Mouse (Mus musculus) CH12.LX (cell line): ENCODE data around the gene Ube2o. TPM values are rescaled to one million over a fixed set of nuclear protein-coding genes. Genes with fewer than 3 reads are reported as not detected.

Experiments used
- DNase-seq: peaks from one replicate; pipeline ENCODE4 v3.0.0-alpha.2; 2013; ENCODE audit errors: extremely low read depth
- H3K27ac ChIP-seq: 2 replicates; pipeline ENCODE4 v1.5.1; 2012; ENCODE audit warnings: low read depth, mild to moderate bottlenecking, control low read depth, moderate library complexity; ENCODE audit not compliant: insufficient read depth
- H3K27me3 ChIP-seq: replicated peaks from 2 replicates; pipeline ENCODE3; 2012; ENCODE audit warnings: inconsistent platforms
- H3K36me3 ChIP-seq, 2 experiments: replicated peaks in 1 of 2; 2 replicates each; pipeline versions ENCODE3 to v1.6.1; 2012; ENCODE audit warnings: inconsistent platforms in 1 of 2, low read length in 1 of 2, mild to moderate bottlenecking in 1 of 2, mixed read lengths in 1 of 2, moderate library complexity in 1 of 2; ENCODE audit not compliant: control insufficient read depth in 1 of 2, insufficient read depth in 1 of 2
- H3K4me1 ChIP-seq, 2 experiments: 2 replicates each; pipeline ENCODE4 v1.6.1; 2012; ENCODE audit warnings: inconsistent platforms in 1 of 2, moderate library complexity in 1 of 2; ENCODE audit not compliant: insufficient read depth in 2 of 2, control insufficient read depth in 1 of 2
- H3K4me2 ChIP-seq: 2 replicates; pipeline ENCODE4 v1.6.1; 2012; ENCODE audit warnings: low read depth, mild to moderate bottlenecking, control low read depth; ENCODE audit not compliant: poor library complexity, insufficient read depth, severe bottlenecking
- H3K4me3 ChIP-seq, 3 experiments: fragments of 150-350 bp in 1 of 3; sonication (generic) in 1 of 3; replicated peaks in 1 of 3; 2 replicates each; pipeline versions ENCODE3 to v1.5.1; 2011 to 2012; ENCODE audit warnings: low read depth in 2 of 3, low read length in 2 of 3, mild to moderate bottlenecking in 2 of 3, moderate library complexity in 2 of 3, control low read depth in 1 of 3, improper control_type of control experiment in 1 of 3, inconsistent platforms in 1 of 3, mixed read lengths in 1 of 3; ENCODE audit not compliant: poor library complexity in 1 of 3
- H3K79me2 ChIP-seq: replicated peaks from 2 replicates; pipeline ENCODE4 v1.6.1; 2012; ENCODE audit warnings: mild to moderate bottlenecking, moderate library complexity; ENCODE audit not compliant: control insufficient read depth, poor library complexity, insufficient read depth, severe bottlenecking; ENCODE audit errors: extremely low read depth
- H3K9ac ChIP-seq: 2 replicates; pipeline ENCODE4 v1.6.1; 2012; ENCODE audit warnings: low read depth, mild to moderate bottlenecking, control low read depth, moderate library complexity; ENCODE audit not compliant: insufficient read depth
- H3K9me3 ChIP-seq: replicated peaks from 2 replicates; pipeline ENCODE3; 2012; ENCODE audit warnings: low read length, inconsistent platforms, mixed read lengths
- BHLHE40 ChIP-seq: IDR thresholded peaks from 2 replicates; pipeline ENCODE4 v1.6.1; 2011; ENCODE audit warnings: mild to moderate bottlenecking, low read depth, low read length, improper control_type of control experiment
- CHD1 ChIP-seq: IDR thresholded peaks from 2 replicates; pipeline ENCODE4 v1.6.1; 2012; ENCODE audit warnings: low read depth, low read length, improper control_type of control experiment, inconsistent platforms
- CHD2 ChIP-seq: IDR thresholded peaks from 2 replicates; pipeline ENCODE4 v1.6.1; 2011; ENCODE audit warnings: low read length, improper control_type of control experiment
- CTCF ChIP-seq, 2 experiments: IDR thresholded peaks in 1 of 2; conservative IDR thresholded peaks in 1 of 2; 2 replicates each; pipeline ENCODE4 v1.5.1; 2011 to 2012; ENCODE audit warnings: low read depth in 2 of 2, low read length in 2 of 2, improper control_type of control experiment in 1 of 2, inconsistent platforms in 1 of 2, mild to moderate bottlenecking in 1 of 2, moderate library complexity in 1 of 2
- ELF1 ChIP-seq: IDR thresholded peaks from 2 replicates; pipeline ENCODE4 v1.6.1; 2014; ENCODE audit warnings: low read depth, mild to moderate bottlenecking, inconsistent platforms, low read length, improper control_type of control experiment
- EP300 ChIP-seq: IDR thresholded peaks from 2 replicates; pipeline ENCODE4 v1.6.1; 2011; ENCODE audit warnings: low read length, improper control_type of control experiment
- ETS1 ChIP-seq: conservative IDR thresholded peaks from 2 replicates; pipeline ENCODE4 v1.6.1; 2012; ENCODE audit warnings: low read depth, mild to moderate bottlenecking, inconsistent platforms, low read length, improper control_type of control experiment, moderate library complexity
- HCFC1 ChIP-seq: IDR thresholded peaks from 2 replicates; pipeline ENCODE4 v1.6.1; 2012; ENCODE audit warnings: low read depth, mild to moderate bottlenecking, inconsistent platforms, low read length, improper control_type of control experiment
- IRF4 ChIP-seq: IDR thresholded peaks from 2 replicates; pipeline ENCODE4 v1.6.1; 2014; ENCODE audit warnings: low read depth, mild to moderate bottlenecking, inconsistent platforms, low read length, improper control_type of control experiment
- KAT2A ChIP-seq: IDR thresholded peaks from 2 replicates; pipeline ENCODE4 v1.6.1; 2012; ENCODE audit warnings: low read length, improper control_type of control experiment, inconsistent platforms; ENCODE audit not compliant: insufficient replicate concordance
- MAFK ChIP-seq: IDR thresholded peaks from 2 replicates; pipeline ENCODE4 v1.6.1; 2011; ENCODE audit warnings: low read length, improper control_type of control experiment; ENCODE audit not compliant: insufficient replicate concordance
- MEF2A ChIP-seq: IDR thresholded peaks from 2 replicates; pipeline ENCODE4 v1.6.1; 2014; ENCODE audit warnings: low read depth, mild to moderate bottlenecking, inconsistent platforms, low read length, improper control_type of control experiment, borderline replicate concordance
- MXI1 ChIP-seq: IDR thresholded peaks from 2 replicates; pipeline ENCODE4 v1.6.1; 2011; ENCODE audit warnings: mild to moderate bottlenecking, low read depth, low read length, improper control_type of control experiment
- MYC ChIP-seq: IDR thresholded peaks from 2 replicates; pipeline ENCODE4 v1.6.1; 2011; ENCODE audit warnings: low read depth, mild to moderate bottlenecking, improper control_type of control experiment, low read length
- NELFE ChIP-seq: IDR thresholded peaks from 2 replicates; pipeline ENCODE4 v1.6.1; 2011; ENCODE audit warnings: low read depth, low read length, improper control_type of control experiment
- NRF1 ChIP-seq: IDR thresholded peaks from 2 replicates; pipeline ENCODE4 v1.6.1; 2014; ENCODE audit warnings: low read depth, mild to moderate bottlenecking, inconsistent platforms, low read length, improper control_type of control experiment, moderate library complexity
- PAX5 ChIP-seq: IDR thresholded peaks from 2 replicates; pipeline ENCODE4 v1.6.1; 2012; ENCODE audit warnings: low read length, inconsistent platforms, mixed read lengths
- RAD21 ChIP-seq: IDR thresholded peaks from 2 replicates; pipeline ENCODE4 v1.6.1; 2011; ENCODE audit warnings: low read depth, mild to moderate bottlenecking, low read length, improper control_type of control experiment, moderate library complexity
- RCOR1 ChIP-seq: conservative IDR thresholded peaks from 2 replicates; pipeline ENCODE4 v1.6.1; 2012; ENCODE audit warnings: low read depth, mild to moderate bottlenecking, inconsistent platforms, low read length, improper control_type of control experiment
- SIN3A ChIP-seq: IDR thresholded peaks from 2 replicates; pipeline ENCODE4 v1.6.1; 2012; ENCODE audit warnings: low read length, improper control_type of control experiment, inconsistent platforms
- SMC3 ChIP-seq: IDR thresholded peaks from 2 replicates; pipeline ENCODE4 v1.6.1; 2011; ENCODE audit warnings: low read depth, low read length, improper control_type of control experiment
- USF1 ChIP-seq: IDR thresholded peaks from 2 replicates; pipeline ENCODE4 v1.6.1; 2014; ENCODE audit warnings: low read depth, mild to moderate bottlenecking, inconsistent platforms, low read length, improper control_type of control experiment
- USF2 ChIP-seq: conservative IDR thresholded peaks from 2 replicates; pipeline ENCODE4 v1.6.1; 2011; ENCODE audit warnings: low read depth, low read length, improper control_type of control experiment
- ZC3H11A ChIP-seq: IDR thresholded peaks from 2 replicates; pipeline ENCODE4 v1.6.1; 2012; ENCODE audit warnings: low read depth, mild to moderate bottlenecking, inconsistent platforms, low read length, improper control_type of control experiment
- ZMIZ1 ChIP-seq: IDR thresholded peaks from 2 replicates; pipeline ENCODE4 v1.6.1; 2012; ENCODE audit warnings: low read depth, mild to moderate bottlenecking, inconsistent platforms, low read length, improper control_type of control experiment
- ZNF384 ChIP-seq: IDR thresholded peaks from 2 replicates; pipeline ENCODE4 v1.6.1; 2012; ENCODE audit warnings: low read depth, low read length, improper control_type of control experiment, inconsistent platforms
- dilution Hi-C: fragments of 300-500 bp; cut with MboI; formaldehyde crosslinking; loops from 2 replicates; pipeline ENCODE4 v1.14.3; 2020; ENCODE audit warnings: low sequenced_read_pairs; ENCODE audit not compliant: extremely low pct_unique_long_range_greater_than_20kb, extremely low pct_ligation_motif_present
- in situ Hi-C: fragments of 300-500 bp; cut with MboI; formaldehyde crosslinking; loops from 3 replicates; pipeline ENCODE4 v1.14.3; 2019; ENCODE audit warnings: low sequenced_read_pairs, low pct_ligation_motif_present, low pct_unique_long_range_greater_than_20kb, mixed read lengths
- polyA plus RNA-seq: library from polyadenylated mRNA; unstranded; fragments of >175 nt; gene quantifications from 2 replicates; pipeline ENCODE4 v1.2.1, GENCODE M21; 2012; ENCODE audit warnings: low read depth; ENCODE audit not compliant: insufficient read length
- total RNA-seq, 2 experiments: library from RNA; depleted of rRNA; stranded (reverse); fragments of 300-350 nt in 1 of 2; fragments of >200 nt in 1 of 2; gene quantifications; 2 replicates each; pipeline ENCODE4 v1.2.3; 2012 to 2014

The Ube2o gene
- total and polyA plus RNA-seq, 3 experiments: 12.7 to 61.7 (median 42.8) TPM

GRCm38 (mm10) chr11:116613234-116613633 lies 32.0 kb upstream of the Ube2o start:
- peaks cover 10 to 41% of the 10 kb centered on the region in 2 experiments for H3K36me3 ChIP-seq
- no peak overlapping the region for H3K27ac ChIP-seq

GRCm38 (mm10) chr11:116612554-116612953 lies 31.3 kb upstream of the Ube2o start:
- dilution Hi-C loops: no loop called here
- no peak overlapping the region for H3K9ac ChIP-seq
- H3K27ac ChIP-seq: no peak overlapping the region
- no peaks in the 10 kb centered on the region for H3K27me3 ChIP-seq
- no peak overlapping the region for H3K4me3 ChIP-seq
- H3K36me3 ChIP-seq: peaks cover 14 to 48% of the 10 kb centered on the region in 2 experiments
- DNase-seq: no peak
- H3K9me3 ChIP-seq: peaks cover 4% of the 10 kb centered on the region
- peaks cover 26 to 80% of the 10 kb centered on the region in 2 experiments for H3K4me1 ChIP-seq
- no peak overlapping the region for H3K4me2 ChIP-seq
- in situ Hi-C loops: no loop called here
- TF ChIP-seq USF2 (no peak), HCFC1 (no peak), SMC3 (no peak), RCOR1 (no peak), MEF2A (no peak), ZMIZ1 (no peak), BHLHE40 (no peak), CHD1 (no peak), USF1 (no peak), ZNF384 (no peak), MAFK (no peak), MYC (no peak), EP300 (no peak), IRF4 (no peak), CTCF (conservative IDR thresholded peaks at IDR 0.05 in 1 of 2, IDR thresholded peaks at IDR 0.05 in 1 of 2; ENCODE audit: low read depth in 2 of 2, low read length in 2 of 2) (no peak), CHD2 (no peak), RAD21 (no peak), MXI1 (no peak)
- H3K79me2 ChIP-seq: no peaks in the 10 kb centered on the region

More at GRCm38 (mm10) chr11:116613234-116613633, 32.0 kb upstream of the Ube2o start:
- no peak for DNase-seq
- in situ Hi-C loops (no loop called here), dilution Hi-C loops (no loop called here)
- Histone ChIP-seq H3K4me3 (no peak overlapping the region), H3K4me2 (no peak overlapping the region), H3K27me3 (no peaks in the 10 kb centered on the region), H3K4me1 (peaks cover 30 to 80% of the 10 kb centered on the region in 2 experiments), H3K9ac (no peak overlapping the region)
- TF ChIP-seq IRF4 (no peak), NRF1 (no peak), ELF1 (no peak), NELFE (no peak), PAX5 (no peak), MAFK (no peak), ETS1 (no peak), ZNF384 (no peak), ZC3H11A (no peak), BHLHE40 (no peak), KAT2A (no peak), SIN3A (no peak), CHD2 (no peak), CTCF (conservative IDR thresholded peaks at IDR 0.05 in 1 of 2, IDR thresholded peaks at IDR 0.05 in 1 of 2; ENCODE audit: low read depth in 2 of 2, low read length in 2 of 2) (no peak)
- TF ChIP-seq, all 38 proteins: peak for 0
- Histone ChIP-seq H3K79me2 (no peaks in the 10 kb centered on the region), H3K9me3 (peaks cover 4% of the 10 kb centered on the region)
